Mouse (Mus musculus) layer of hippocampus, postnatal 10 days (tissue): ENCODE measurements at regions not wholly inside any gene's neighbourhood (a gene's known extent, or its start where the extent isn't known, plus 50 kb on each side); places are given as distances from the start of the nearest gene placed in this dataset.

ENCODE experiments used
- DNase-seq, 2 experiments: peaks; one replicate each; pipeline ENCODE4 v3.0.0; 2021; ENCODE audit warnings: low spot score in 2 of 2

DNA sequence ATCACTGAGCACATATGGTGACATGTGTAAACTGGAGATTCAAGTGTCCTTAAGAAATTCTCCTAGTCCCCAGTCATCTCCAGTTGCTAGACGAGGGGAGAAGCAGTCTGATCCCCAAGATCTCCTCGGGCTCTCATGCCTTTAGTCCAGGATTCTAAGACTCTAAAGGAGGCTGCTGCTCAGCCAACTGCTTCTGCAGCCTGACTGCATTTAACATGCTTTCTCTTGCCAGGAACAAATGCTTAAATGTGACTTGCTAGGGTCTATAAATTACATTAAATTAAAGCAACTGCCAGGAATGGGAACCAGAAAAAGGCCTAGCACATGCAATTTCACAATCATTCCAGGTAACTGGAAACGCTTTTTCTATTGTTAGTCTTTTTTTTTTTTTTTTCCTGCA lies 599.8 kb upstream of the Gcfc2 start:
- no peak for DNase-seq

GRCm38 (mm10) chr6:81363969-81364529 lies 559.4 kb upstream of the Gcfc2 start:
- DNase-seq: no peak

GRCm38 (mm10) chr6:81388484-81388883 lies 535.0 kb upstream of the Gcfc2 start:
- DNase-seq: no peak

DNA sequence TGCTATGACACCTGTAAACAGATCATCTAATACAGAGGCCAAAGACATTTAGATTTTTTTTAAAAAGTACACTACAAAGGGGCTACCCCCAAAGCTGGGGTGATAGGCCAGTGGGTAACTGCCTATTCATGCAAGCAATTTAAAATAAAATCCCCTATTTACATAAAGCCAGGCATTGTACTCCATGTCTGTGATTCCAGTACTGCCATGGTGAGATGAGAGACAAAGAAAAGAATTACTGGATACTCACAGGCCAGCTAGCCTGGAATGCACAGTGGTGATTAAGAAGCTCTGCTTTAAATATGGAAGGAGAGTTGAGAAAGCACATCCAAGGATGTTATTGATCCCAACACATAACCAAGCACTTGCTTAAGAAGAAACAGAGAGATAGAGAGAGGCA lies 520.3 kb upstream of the Gcfc2 start:
- DNase-seq: no peak

GRCm38 (mm10) chr6:81413611-81414010 lies 509.9 kb upstream of the Gcfc2 start:
- DNase-seq: no peak

DNA sequence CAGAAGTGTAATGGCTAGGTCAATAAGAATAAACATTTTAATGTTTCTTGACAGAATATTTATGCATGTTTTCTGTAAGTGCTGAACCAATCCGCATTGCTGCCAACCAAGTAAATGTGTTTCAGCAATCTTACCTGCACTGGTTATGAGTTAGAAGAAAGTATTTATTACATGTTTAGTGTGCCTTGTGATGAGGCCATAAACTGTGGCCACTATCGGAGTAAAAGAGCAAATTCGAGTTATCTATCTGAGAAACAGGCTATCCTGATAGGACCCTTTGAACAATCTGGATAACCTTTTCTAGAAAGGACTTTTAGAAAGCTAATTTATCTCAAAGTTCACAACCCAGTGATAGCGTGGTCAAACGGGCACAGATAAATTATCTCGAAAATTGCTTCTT lies 488.7 kb upstream of the Gcfc2 start:
- no peak for DNase-seq

- DNase-seq: no peak
Observed at GRCm38 (mm10) chr6:81438951-81439722, 484.3 kb upstream of the Gcfc2 start.

- no peak for DNase-seq
Observed at GRCm38 (mm10) chr6:81441396-81441795, 482.1 kb upstream of the Gcfc2 start.

GRCm38 (mm10) chr6:81446019-81446800 lies 477.3 kb upstream of the Gcfc2 start:
- no peak for DNase-seq

DNA sequence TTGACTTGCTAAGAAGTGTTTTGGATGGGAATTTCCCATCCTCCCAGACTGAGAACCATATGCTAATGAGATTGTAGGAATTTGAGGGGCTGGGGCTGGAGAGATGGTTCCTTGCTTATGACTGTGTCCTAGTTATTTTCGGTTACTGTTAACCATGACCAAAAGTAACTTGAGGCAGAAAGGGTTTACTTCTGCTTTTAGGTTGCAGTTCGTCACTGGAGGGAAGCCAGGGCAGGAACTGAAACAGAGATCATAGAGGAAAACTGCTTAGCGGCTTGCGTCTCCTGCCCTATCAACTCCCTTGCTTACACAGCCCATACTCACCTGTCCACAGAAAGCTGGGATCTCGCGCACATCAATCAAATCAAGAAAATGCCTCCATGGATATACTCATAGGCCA lies 475.8 kb upstream of the Gcfc2 start:
- DNase-seq: no peak

GRCm38 (mm10) chr6:81448366-81448765 lies 475.1 kb upstream of the Gcfc2 start:
- DNase-seq: no peak

GRCm38 (mm10) chr6:81461095-81461494 lies 462.4 kb upstream of the Gcfc2 start:
- DNase-seq: no peak

- DNase-seq: no peak
Observed at GRCm38 (mm10) chr6:81464442-81464841, 459.0 kb upstream of the Gcfc2 start.

GRCm38 (mm10) chr6:81466536-81466935 lies 456.9 kb upstream of the Gcfc2 start:
- no peak for DNase-seq

GRCm38 (mm10) chr6:81471340-81471955 lies 452.0 kb upstream of the Gcfc2 start:
- DNase-seq: peak in 1 of 2 experiments; percentile 20

- no peak for DNase-seq
Observed at GRCm38 (mm10) chr6:81472506-81472905, 451.0 kb upstream of the Gcfc2 start.

GRCm38 (mm10) chr6:81474786-81475185 lies 448.7 kb upstream of the Gcfc2 start:
- DNase-seq: no peak

DNA sequence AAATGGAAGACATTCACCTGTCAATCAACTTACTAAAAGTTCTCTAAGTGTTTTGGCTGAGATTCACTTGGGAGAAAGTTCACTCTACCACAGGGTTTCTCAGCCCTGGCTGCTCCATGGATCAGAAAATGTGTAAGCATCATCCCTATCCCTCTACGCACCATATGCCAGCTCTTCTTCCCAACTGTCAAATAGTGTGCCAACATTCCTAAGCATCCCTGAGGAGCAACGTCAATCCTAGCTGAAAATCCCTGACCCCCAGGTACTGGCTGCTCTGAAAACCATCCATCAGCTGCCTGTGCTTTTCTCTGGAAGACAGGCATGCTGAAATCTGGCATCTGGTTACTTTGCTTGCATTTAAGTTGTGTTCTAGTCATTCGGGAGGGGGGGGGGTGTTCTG lies 436.5 kb upstream of the Gcfc2 start:
- no peak for DNase-seq

GRCm38 (mm10) chr6:81496239-81496638 lies 427.2 kb upstream of the Gcfc2 start:
- DNase-seq: no peak

- no peak for DNase-seq
Observed at GRCm38 (mm10) chr6:81517185-81517584, 406.3 kb upstream of the Gcfc2 start.

- DNase-seq: no peak
Observed at GRCm38 (mm10) chr6:81562260-81562659, 361.2 kb upstream of the Gcfc2 start.

GRCm38 (mm10) chr6:81563192-81563591 lies 360.3 kb upstream of the Gcfc2 start:
- DNase-seq: no peak
